Mouse (Mus musculus) CH12.LX (cell line): ENCODE results near the gene Gm5127. TPM values are rescaled to one million over a fixed set of nuclear protein-coding genes. Genes with fewer than 3 reads are reported as not detected.

Experiments
- DNase-seq: peaks from one replicate; pipeline ENCODE4 v3.0.0-alpha.2; 2013; ENCODE audit errors: extremely low read depth
- H3K27ac ChIP-seq: 2 replicates; pipeline ENCODE4 v1.5.1; 2012; ENCODE audit warnings: low read depth, mild to moderate bottlenecking, control low read depth, moderate library complexity; ENCODE audit not compliant: insufficient read depth
- H3K27me3 ChIP-seq: replicated peaks from 2 replicates; pipeline ENCODE3; 2012; ENCODE audit warnings: inconsistent platforms
- H3K36me3 ChIP-seq, 2 experiments: replicated peaks in 1 of 2; 2 replicates each; pipeline versions ENCODE3 to v1.6.1; 2012; ENCODE audit warnings: inconsistent platforms in 1 of 2, low read length in 1 of 2, mild to moderate bottlenecking in 1 of 2, mixed read lengths in 1 of 2, moderate library complexity in 1 of 2; ENCODE audit not compliant: control insufficient read depth in 1 of 2, insufficient read depth in 1 of 2
- H3K4me1 ChIP-seq, 2 experiments: 2 replicates each; pipeline ENCODE4 v1.6.1; 2012; ENCODE audit warnings: inconsistent platforms in 1 of 2, moderate library complexity in 1 of 2; ENCODE audit not compliant: insufficient read depth in 2 of 2, control insufficient read depth in 1 of 2
- H3K4me2 ChIP-seq: 2 replicates; pipeline ENCODE4 v1.6.1; 2012; ENCODE audit warnings: low read depth, mild to moderate bottlenecking, control low read depth; ENCODE audit not compliant: poor library complexity, insufficient read depth, severe bottlenecking
- H3K4me3 ChIP-seq, 3 experiments: fragments of 150-350 bp in 1 of 3; sonication (generic) in 1 of 3; replicated peaks in 1 of 3; 2 replicates each; pipeline versions ENCODE3 to v1.5.1; 2011 to 2012; ENCODE audit warnings: low read depth in 2 of 3, low read length in 2 of 3, mild to moderate bottlenecking in 2 of 3, moderate library complexity in 2 of 3, control low read depth in 1 of 3, improper control_type of control experiment in 1 of 3, inconsistent platforms in 1 of 3, mixed read lengths in 1 of 3; ENCODE audit not compliant: poor library complexity in 1 of 3
- H3K79me2 ChIP-seq: replicated peaks from 2 replicates; pipeline ENCODE4 v1.6.1; 2012; ENCODE audit warnings: mild to moderate bottlenecking, moderate library complexity; ENCODE audit not compliant: control insufficient read depth, poor library complexity, insufficient read depth, severe bottlenecking; ENCODE audit errors: extremely low read depth
- H3K9ac ChIP-seq: 2 replicates; pipeline ENCODE4 v1.6.1; 2012; ENCODE audit warnings: low read depth, mild to moderate bottlenecking, control low read depth, moderate library complexity; ENCODE audit not compliant: insufficient read depth
- H3K9me3 ChIP-seq: replicated peaks from 2 replicates; pipeline ENCODE3; 2012; ENCODE audit warnings: low read length, inconsistent platforms, mixed read lengths
- CHD1 ChIP-seq: IDR thresholded peaks from 2 replicates; pipeline ENCODE4 v1.6.1; 2012; ENCODE audit warnings: low read depth, low read length, improper control_type of control experiment, inconsistent platforms
- CTCF ChIP-seq, 2 experiments: IDR thresholded peaks in 1 of 2; conservative IDR thresholded peaks in 1 of 2; 2 replicates each; pipeline ENCODE4 v1.5.1; 2011 to 2012; ENCODE audit warnings: low read depth in 2 of 2, low read length in 2 of 2, improper control_type of control experiment in 1 of 2, inconsistent platforms in 1 of 2, mild to moderate bottlenecking in 1 of 2, moderate library complexity in 1 of 2
- E2F4 ChIP-seq: IDR thresholded peaks from 2 replicates; pipeline ENCODE4 v1.6.1; 2011; ENCODE audit warnings: low read depth, low read length, improper control_type of control experiment; ENCODE audit not compliant: insufficient replicate concordance
- ELF1 ChIP-seq: IDR thresholded peaks from 2 replicates; pipeline ENCODE4 v1.6.1; 2014; ENCODE audit warnings: low read depth, mild to moderate bottlenecking, inconsistent platforms, low read length, improper control_type of control experiment
- EP300 ChIP-seq: IDR thresholded peaks from 2 replicates; pipeline ENCODE4 v1.6.1; 2011; ENCODE audit warnings: low read length, improper control_type of control experiment
- ETS1 ChIP-seq: conservative IDR thresholded peaks from 2 replicates; pipeline ENCODE4 v1.6.1; 2012; ENCODE audit warnings: low read depth, mild to moderate bottlenecking, inconsistent platforms, low read length, improper control_type of control experiment, moderate library complexity
- HCFC1 ChIP-seq: IDR thresholded peaks from 2 replicates; pipeline ENCODE4 v1.6.1; 2012; ENCODE audit warnings: low read depth, mild to moderate bottlenecking, inconsistent platforms, low read length, improper control_type of control experiment
- IRF4 ChIP-seq: IDR thresholded peaks from 2 replicates; pipeline ENCODE4 v1.6.1; 2014; ENCODE audit warnings: low read depth, mild to moderate bottlenecking, inconsistent platforms, low read length, improper control_type of control experiment
- JUND ChIP-seq: conservative IDR thresholded peaks from 2 replicates; pipeline ENCODE4 v1.6.1; 2011; ENCODE audit warnings: low read depth, low read length, improper control_type of control experiment
- MEF2A ChIP-seq: IDR thresholded peaks from 2 replicates; pipeline ENCODE4 v1.6.1; 2014; ENCODE audit warnings: low read depth, mild to moderate bottlenecking, inconsistent platforms, low read length, improper control_type of control experiment, borderline replicate concordance
- POLR2A ChIP-seq: IDR thresholded peaks from 2 replicates; pipeline ENCODE4 v1.6.1; 2011; ENCODE audit warnings: low read depth, mild to moderate bottlenecking, improper control_type of control experiment, low read length
- POLR2AphosphoS2 ChIP-seq: IDR thresholded peaks from 2 replicates; pipeline ENCODE4 v1.6.1; 2011; ENCODE audit warnings: low read depth, low read length, improper control_type of control experiment
- RCOR1 ChIP-seq: conservative IDR thresholded peaks from 2 replicates; pipeline ENCODE4 v1.6.1; 2012; ENCODE audit warnings: low read depth, mild to moderate bottlenecking, inconsistent platforms, low read length, improper control_type of control experiment
- SMC3 ChIP-seq: IDR thresholded peaks from 2 replicates; pipeline ENCODE4 v1.6.1; 2011; ENCODE audit warnings: low read depth, low read length, improper control_type of control experiment
- TBP ChIP-seq: conservative IDR thresholded peaks from 2 replicates; pipeline ENCODE4 v1.6.1; 2011; ENCODE audit warnings: low read depth, low read length, improper control_type of control experiment
- ZC3H11A ChIP-seq: IDR thresholded peaks from 2 replicates; pipeline ENCODE4 v1.6.1; 2012; ENCODE audit warnings: low read depth, mild to moderate bottlenecking, inconsistent platforms, low read length, improper control_type of control experiment
- ZNF384 ChIP-seq: IDR thresholded peaks from 2 replicates; pipeline ENCODE4 v1.6.1; 2012; ENCODE audit warnings: low read depth, low read length, improper control_type of control experiment, inconsistent platforms
- dilution Hi-C: fragments of 300-500 bp; cut with MboI; formaldehyde crosslinking; loops from 2 replicates; pipeline ENCODE4 v1.14.3; 2020; ENCODE audit warnings: low sequenced_read_pairs; ENCODE audit not compliant: extremely low pct_unique_long_range_greater_than_20kb, extremely low pct_ligation_motif_present
- in situ Hi-C: fragments of 300-500 bp; cut with MboI; formaldehyde crosslinking; loops from 3 replicates; pipeline ENCODE4 v1.14.3; 2019; ENCODE audit warnings: low sequenced_read_pairs, low pct_ligation_motif_present, low pct_unique_long_range_greater_than_20kb, mixed read lengths
- polyA plus RNA-seq: library from polyadenylated mRNA; unstranded; fragments of >175 nt; gene quantifications from 2 replicates; pipeline ENCODE4 v1.2.1, GENCODE M21; 2012; ENCODE audit warnings: low read depth; ENCODE audit not compliant: insufficient read length
- total RNA-seq, 2 experiments: library from RNA; depleted of rRNA; stranded (reverse); fragments of 300-350 nt in 1 of 2; fragments of >200 nt in 1 of 2; gene quantifications; 2 replicates each; pipeline ENCODE4 v1.2.3; 2012 to 2014

Gene Gm5127
- total and polyA plus RNA-seq, 3 experiments: 0.16 TPM; not detected in 2

GRCm38 (mm10) chrX:106593914-106594313 is 10.9 kb downstream of the Gm5127 start:
- H3K9ac ChIP-seq: no peak overlapping the region
- H3K4me3 ChIP-seq: no peak overlapping the region
- H3K4me2 ChIP-seq: no peak overlapping the region
- no peaks in the 10 kb centered on the region for H3K79me2 ChIP-seq
- DNase-seq: no peak
- no peak overlapping the region for H3K27ac ChIP-seq
- H3K4me1 ChIP-seq: no peaks in the 10 kb centered on the region
- H3K36me3 ChIP-seq: no peaks in the 10 kb centered on the region
- dilution Hi-C loops: no loop called here
- no peak for TF ChIP-seq EP300
- TF ChIP-seq ELF1: no peak
- no peak for TF ChIP-seq JUND
- TF ChIP-seq POLR2A: no peak
- TF ChIP-seq ZNF384: no peak
- no peak for TF ChIP-seq MEF2A
- TF ChIP-seq IRF4: no peak
- no peak for TF ChIP-seq POLR2AphosphoS2
- TF ChIP-seq E2F4: no peak
- TF ChIP-seq RCOR1: no peak
- no peak for TF ChIP-seq TBP
- TF ChIP-seq ETS1: no peak
- in situ Hi-C loops: no loop called here
- H3K9me3 ChIP-seq: no peaks in the 10 kb centered on the region
- H3K27me3 ChIP-seq: no peaks in the 10 kb centered on the region

- H3K79me2 ChIP-seq: no peaks in the 10 kb centered on the region
- no peak overlapping the region for H3K27ac ChIP-seq
- H3K27me3 ChIP-seq: no peaks in the 10 kb centered on the region
- dilution Hi-C loops (no loop called here), in situ Hi-C loops (no loop called here)
- H3K36me3 ChIP-seq: no peaks in the 10 kb centered on the region
- no peak for DNase-seq
- no peak overlapping the region for H3K4me3 ChIP-seq
- TF ChIP-seq ZC3H11A (no peak), JUND (no peak), CTCF (conservative IDR thresholded peaks at IDR 0.05 in 1 of 2, IDR thresholded peaks at IDR 0.05 in 1 of 2; ENCODE audit: low read depth in 2 of 2, low read length in 2 of 2) (no peak), E2F4 (no peak), ZNF384 (no peak), HCFC1 (no peak), POLR2A (no peak), CHD1 (no peak), TBP (no peak), SMC3 (no peak)
- no peaks in the 10 kb centered on the region for H3K4me1 ChIP-seq
- H3K9ac ChIP-seq: no peak overlapping the region
- no peak overlapping the region for H3K4me2 ChIP-seq
- H3K9me3 ChIP-seq: no peaks in the 10 kb centered on the region
These were observed 12.9 kb downstream of the Gm5127 start for GRCm38 (mm10) chrX:106595904-106596303.
